Mouse (Mus musculus) MEL-GATA-1-ER (cell line): ENCODE measurements around the gene Wdr24.
A peak's percentile ranks its signal among the peaks of the same experiment; 100 is the strongest.
"Not testable (repeated sequence)": the region's sequence is repeated elsewhere in the genome, so short reads cannot be mapped to it uniquely, and the experiment has no call there.

ENCODE experiments used
- DNase-seq: peaks from one replicate; pipeline ENCODE4 v3.0.0-alpha.2; 2012; ENCODE audit warnings: low read depth; ENCODE audit errors: extremely low read depth

The Wdr24 gene

GRCm38 (mm10) chr17:25860229-25860628 lies 36.8 kb downstream of the Wdr24 start:
- DNase-seq = no peak

GRCm38 (mm10) chr17:25860832-25861703 lies 37.6 kb downstream of the Wdr24 start, which contains the start of gene Wdr90:
TSS of gene Wdr90 (minus strand) at chr17:25861501.
- peak; percentile 85 for DNase-seq

GRCm38 (mm10) chr17:25861704-25862612 lies 38.5 kb downstream of the Wdr24 start:
- no peak for DNase-seq

GRCm38 (mm10) chr17:25863681-25864080 lies 40.3 kb downstream of the Wdr24 start:
- DNase-seq = no peak

GRCm38 (mm10) chr17:25864311-25864710 lies 40.9 kb downstream of the Wdr24 start:
- no peak for DNase-seq

- no peak for DNase-seq
Measured at GRCm38 (mm10) chr17:25865288-25865687, 41.9 kb downstream of the Wdr24 start.

- no peak for DNase-seq
Measured at GRCm38 (mm10) chr17:25866172-25866571, 42.7 kb downstream of the Wdr24 start.

GRCm38 (mm10) chr17:25867509-25867835 lies 44.0 kb downstream of the Wdr24 start:
- no peak for DNase-seq

- no peak for DNase-seq
Measured at GRCm38 (mm10) chr17:25867836-25868600, 44.6 kb downstream of the Wdr24 start.

- peak; percentile 63 for DNase-seq
Measured at GRCm38 (mm10) chr17:25868601-25869191, 45.3 kb downstream of the Wdr24 start, which contains the start of gene Mcrip2. TSS of gene Mcrip2 (minus strand) at chr17:25868764.

- DNase-seq = no peak
Measured at GRCm38 (mm10) chr17:25869498-25869897, 46.1 kb downstream of the Wdr24 start.

GRCm38 (mm10) chr17:25869954-25870353 lies 46.5 kb downstream of the Wdr24 start:
- DNase-seq = no peak

GRCm38 (mm10) chr17:25871566-25871965 lies 48.1 kb downstream of the Wdr24 start:
- DNase-seq = not testable (repeated sequence)

GRCm38 (mm10) chr17:25872676-25873075 lies 49.2 kb downstream of the Wdr24 start:
- no peak for DNase-seq

- peak; percentile 53 for DNase-seq
Measured at GRCm38 (mm10) chr17:25873405-25874147, 50.1 kb downstream of the Wdr24 start.

GRCm38 (mm10) chr17:25874148-25874720 lies 50.8 kb downstream of the Wdr24 start:
- DNase-seq = peak; percentile 12

- DNase-seq = peak; percentile 77
Measured at GRCm38 (mm10) chr17:25874721-25875170, 51.3 kb downstream of the Wdr24 start, which contains the start of gene Mettl26. TSS of gene Mettl26 (plus strand) at chr17:25875074.

GRCm38 (mm10) chr17:25875171-25876136 lies 52.0 kb downstream of the Wdr24 start:
- DNase-seq = peak; percentile 71
